Mouse (Mus musculus) stomach, embryonic 14.5 days (tissue): ENCODE measurements around the gene Adh5. TPM values are rescaled to one million over a fixed set of nuclear protein-coding genes. Genes with fewer than 3 reads are reported as not detected.

ENCODE experiments used
- ATAC-seq: fragments of 200-750 bp; cut with Nextera tagmentation; 2 replicates; pipeline ENCODE4 v1.8.0; 2017; ENCODE audit warnings: low read depth, moderate TSS enrichment; ENCODE audit not compliant: insufficient number of reproducible peaks, insufficient read depth, low FRiP score
- H3K27ac ChIP-seq: fragments of 300-500 bp; sonication (generic); 2 replicates; pipeline ENCODE4 v1.5.1; 2014; ENCODE audit warnings: mild to moderate bottlenecking, low read length, moderate library complexity, mixed read lengths
- H3K27me3 ChIP-seq: fragments of 300-500 bp; sonication (generic); 2 replicates; pipeline ENCODE4 v1.6.1; 2014; ENCODE audit warnings: low read length, control low read depth, mixed read lengths; ENCODE audit not compliant: control insufficient read depth, insufficient read depth
- H3K36me3 ChIP-seq: fragments of 300-500 bp; sonication (generic); 2 replicates; pipeline ENCODE4 v1.6.1; 2014; ENCODE audit warnings: mild to moderate bottlenecking, control low read depth, low read length, moderate library complexity, mixed read lengths; ENCODE audit not compliant: control insufficient read depth, insufficient read depth
- H3K4me1 ChIP-seq: fragments of 300-500 bp; sonication (generic); 2 replicates; pipeline ENCODE4 v1.6.1; 2014; ENCODE audit warnings: low read length, control low read depth, mixed read lengths; ENCODE audit not compliant: control insufficient read depth, insufficient read depth
- H3K4me2 ChIP-seq: fragments of 300-500 bp; sonication (generic); replicated peaks from 2 replicates; pipeline ENCODE4 v1.6.1; 2014; ENCODE audit warnings: low read depth, low read length, control low read depth
- H3K4me3 ChIP-seq: fragments of 300-500 bp; sonication (generic); 2 replicates; pipeline ENCODE4 v1.5.1; 2014; ENCODE audit warnings: low read depth, low read length, control low read depth
- H3K9ac ChIP-seq: fragments of 300-500 bp; sonication (generic); replicated peaks from 2 replicates; pipeline ENCODE4 v1.6.1; 2014; ENCODE audit warnings: low read depth, mild to moderate bottlenecking, control low read depth, low read length, moderate library complexity, mixed read lengths
- H3K9me3 ChIP-seq: fragments of 300-500 bp; sonication (generic); 2 replicates; pipeline ENCODE4 v1.6.1; 2016; ENCODE audit warnings: low read depth, low read length, control low read depth; ENCODE audit not compliant: control insufficient read depth
- WGBS: fragments of 180-500 bp; shearing (Covaris S2); extraction: QIAGEN DNeasy Blood & Tissue Kit; methylation state at CpG from one replicate; pipeline ENCODE4 v1.1.7; 2014; 5-methylcytosine and 5-hydroxymethylcytosine counted together
- polyA plus RNA-seq: library from polyadenylated mRNA; unstranded; fragments of >200 nt; fragmentation: Nextera tagmentation; extraction: Ambion mirVana; gene quantifications from 2 replicates; pipeline ENCODE4 v1.2.1, GENCODE M21; 2014

Gene Adh5
- polyA plus RNA-seq, 1 experiment from 2014 or later: 191 TPM

- ATAC-seq: peak; percentile 99
- peak within 1 kb of the TSS; percentile 83 for H3K4me3 ChIP-seq
- H3K4me1 ChIP-seq: no peaks in the 10 kb centered on the region
- no peaks in the 10 kb centered on the region for H3K27me3 ChIP-seq
- peak within 1 kb of the TSS; percentile 87 for H3K9ac ChIP-seq
- under 1% methylated on average over 58 of the region's 65 CpGs for WGBS
- H3K4me2 ChIP-seq: peak within 1 kb of the TSS; percentile 73
- H3K36me3 ChIP-seq: peaks cover 6% of the 10 kb centered on the region
- H3K27ac ChIP-seq: peak within 1 kb of the TSS; percentile 59
- H3K9me3 ChIP-seq: no peaks in the 10 kb centered on the region
These were observed 46.6 kb downstream of the Adh5 start, which contains the start of gene Metap1 for GRCm38 (mm10) chr3:138489327-138490033. Metap1 (minus strand) TSS chr3:138489515.

DNA sequence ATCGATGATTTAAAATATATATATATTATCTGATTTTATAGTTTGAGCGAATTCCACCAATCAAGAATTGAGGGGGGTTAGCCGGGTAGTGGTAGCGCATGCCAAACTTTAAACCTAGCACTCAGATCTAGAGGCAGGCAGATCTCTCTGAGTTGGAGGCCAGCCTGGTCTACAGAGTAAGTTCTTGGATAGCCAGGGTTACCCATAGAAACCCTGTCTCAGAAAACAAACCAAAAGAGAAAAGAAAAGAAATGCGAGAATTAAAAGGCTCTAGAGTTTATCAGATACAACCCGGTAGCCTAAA, 47.1 kb downstream of the Adh5 start:
- H3K27me3 ChIP-seq: no peaks in the 10 kb centered on the region
- H3K36me3 ChIP-seq: peaks cover 6% of the 10 kb centered on the region
- WGBS: 24% methylated on average over 6 of the region's 6 CpGs
- no peaks in the 10 kb centered on the region for H3K9me3 ChIP-seq
- no peaks in the 10 kb centered on the region for H3K4me1 ChIP-seq
- no peak for ATAC-seq
- H3K9ac ChIP-seq: no peak overlapping the region
- H3K27ac ChIP-seq: no peak overlapping the region
- H3K4me2 ChIP-seq: peak overlapping the region; percentile 48
- peak overlapping the region; percentile 83 for H3K4me3 ChIP-seq

DNA sequence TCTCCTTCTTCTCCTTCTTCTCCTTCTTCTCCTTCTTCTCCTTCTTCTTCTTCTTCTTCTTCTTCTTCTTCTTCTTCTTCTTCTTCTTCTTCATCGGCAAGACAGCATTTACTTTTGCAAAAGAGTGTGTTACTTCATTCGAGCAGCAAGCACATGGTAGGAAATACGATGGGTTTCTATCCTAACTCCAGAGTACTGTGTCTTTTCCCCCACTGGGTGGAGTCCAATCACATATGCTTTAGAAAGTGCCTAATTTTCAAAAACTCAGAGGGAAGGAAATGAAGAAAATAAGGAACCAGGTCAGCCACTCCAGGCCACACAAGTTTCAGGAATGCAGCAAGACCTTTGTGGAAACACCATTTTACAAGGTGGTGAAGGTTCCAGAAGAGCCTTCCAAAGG, 50.8 kb downstream of the Adh5 start:
- 84% methylated on average over 3 of the region's 3 CpGs for WGBS
- no peak overlapping the region for H3K4me3 ChIP-seq
- no peak overlapping the region for H3K9ac ChIP-seq
- ATAC-seq: no peak
- no peaks in the 10 kb centered on the region for H3K27me3 ChIP-seq
- no peak overlapping the region for H3K27ac ChIP-seq
- H3K4me1 ChIP-seq: no peaks in the 10 kb centered on the region
- H3K9me3 ChIP-seq: no peaks in the 10 kb centered on the region
- no peak overlapping the region for H3K4me2 ChIP-seq
- no peaks in the 10 kb centered on the region for H3K36me3 ChIP-seq

DNA sequence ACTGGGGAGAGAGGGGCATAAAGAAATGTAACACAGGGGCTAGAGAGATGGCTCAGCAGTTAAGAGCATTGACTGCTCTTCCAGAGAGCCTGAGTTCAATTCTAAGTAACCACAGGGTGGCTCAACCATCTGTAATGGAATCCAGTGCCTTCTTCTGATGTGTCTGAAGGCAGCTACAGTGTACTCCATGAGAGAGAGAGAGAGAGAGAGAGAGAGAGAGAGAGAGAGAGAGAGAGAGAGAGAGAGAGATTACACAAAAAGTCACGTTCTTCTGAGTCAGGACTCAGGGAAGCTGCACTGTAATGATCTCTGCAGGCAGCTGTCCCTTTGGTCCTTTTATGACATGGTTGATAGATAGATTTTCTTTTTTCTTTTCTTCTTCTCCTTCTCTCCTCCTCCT, 51.7 kb downstream of the Adh5 start:
- no peaks in the 10 kb centered on the region for H3K4me1 ChIP-seq
- no peak overlapping the region for H3K4me3 ChIP-seq
- H3K27me3 ChIP-seq: no peaks in the 10 kb centered on the region
- ATAC-seq: no peak
- no peak overlapping the region for H3K27ac ChIP-seq
- H3K4me2 ChIP-seq: no peak overlapping the region
- H3K36me3 ChIP-seq: no peaks in the 10 kb centered on the region
- no peak overlapping the region for H3K9ac ChIP-seq
- WGBS: 29% methylated on average over 1 of the region's 1 CpGs
- H3K9me3 ChIP-seq: no peaks in the 10 kb centered on the region

- ATAC-seq: no peak
- Histone ChIP-seq H3K4me2 (no peak overlapping the region), H3K36me3 (no peaks in the 10 kb centered on the region), H3K27ac (no peak overlapping the region), H3K27me3 (no peaks in the 10 kb centered on the region), H3K9ac (no peak overlapping the region), H3K4me3 (no peak overlapping the region), H3K4me1 (no peaks in the 10 kb centered on the region), H3K9me3 (no peaks in the 10 kb centered on the region)
- 83% methylated on average over 11 of the region's 11 CpGs for WGBS
These were observed 52.6 kb downstream of the Adh5 start for GRCm38 (mm10) chr3:138495166-138496145.

GRCm38 (mm10) chr3:138498731-138499130, 55.8 kb downstream of the Adh5 start:
- ATAC-seq: no peak
- no peaks in the 10 kb centered on the region for H3K27me3 ChIP-seq
- no peak overlapping the region for H3K4me3 ChIP-seq
- H3K27ac ChIP-seq: no peak overlapping the region
- H3K9me3 ChIP-seq: no peaks in the 10 kb centered on the region
- no peak overlapping the region for H3K9ac ChIP-seq
- no peak overlapping the region for H3K4me2 ChIP-seq
- no peaks in the 10 kb centered on the region for H3K4me1 ChIP-seq
- no peaks in the 10 kb centered on the region for H3K36me3 ChIP-seq
- WGBS: 58% methylated on average over 4 of the region's 4 CpGs

DNA sequence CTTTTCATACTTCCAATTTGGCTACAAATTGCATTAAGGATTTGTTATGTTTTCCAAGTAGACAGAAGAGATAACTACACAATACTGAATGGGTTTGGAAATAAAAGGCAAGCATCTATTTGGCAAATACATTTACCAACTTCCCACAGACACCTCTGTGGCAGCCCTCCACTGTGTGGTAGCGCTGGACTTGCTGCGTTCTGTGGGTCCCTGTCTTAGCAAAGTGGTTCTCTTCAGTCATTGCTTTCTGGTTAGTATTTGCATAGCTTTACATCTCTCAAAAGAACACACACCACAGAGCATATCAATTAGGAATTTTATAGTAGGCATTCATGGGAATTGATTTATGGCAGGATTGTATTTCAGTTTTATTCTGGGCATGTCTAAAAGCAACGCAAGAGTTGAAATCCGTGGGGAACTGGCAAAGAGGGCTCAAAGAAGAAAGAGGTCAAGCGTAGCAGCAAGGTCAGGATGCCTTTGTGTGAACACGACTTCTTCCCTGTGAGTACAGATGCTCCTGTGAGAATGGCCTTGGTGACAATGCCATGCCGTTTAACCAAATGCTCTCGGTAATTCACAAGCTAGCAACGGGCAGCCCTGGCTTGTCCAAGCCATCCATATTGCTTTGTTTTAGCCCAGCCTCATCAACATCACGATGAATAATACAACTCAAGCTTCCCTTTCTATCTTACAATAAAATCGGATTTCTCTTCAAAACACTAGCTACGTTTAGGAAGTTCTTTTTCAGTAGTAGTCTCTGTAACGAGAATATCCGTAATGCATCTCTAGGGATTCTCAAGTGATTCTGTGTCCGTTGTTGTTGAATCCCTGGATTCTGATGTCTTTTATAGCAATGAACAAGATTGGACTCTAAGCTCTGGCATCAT, 57.2 kb downstream of the Adh5 start:
- Histone ChIP-seq H3K9me3 (no peaks in the 10 kb centered on the region), H3K36me3 (no peaks in the 10 kb centered on the region), H3K4me1 (no peaks in the 10 kb centered on the region), H3K4me2 (no peak overlapping the region), H3K4me3 (no peak overlapping the region), H3K27ac (no peak overlapping the region), H3K27me3 (no peaks in the 10 kb centered on the region), H3K9ac (no peak overlapping the region)
- ATAC-seq: no peak
- 74% methylated on average over 15 of the region's 15 CpGs for WGBS

GRCm38 (mm10) chr3:138503754-138504153, 60.9 kb downstream of the Adh5 start:
- 88% methylated on average over 11 of the region's 11 CpGs for WGBS
- Histone ChIP-seq H3K27ac (no peak overlapping the region), H3K9ac (no peak overlapping the region), H3K36me3 (no peaks in the 10 kb centered on the region), H3K27me3 (no peaks in the 10 kb centered on the region), H3K4me1 (no peaks in the 10 kb centered on the region), H3K4me3 (no peak overlapping the region), H3K9me3 (no peaks in the 10 kb centered on the region), H3K4me2 (no peak overlapping the region)
- no peak for ATAC-seq
